Mouse (Mus musculus): ENCODE data around the gene Gtf2e1. TPM values are rescaled to one million over a fixed set of nuclear protein-coding genes. Genes with fewer than 3 reads are reported as not detected.

The Gtf2e1 gene
- polyA plus RNA-seq, 1 experiment from 2014 or later = 24.6 TPM

GRCm38 (mm10) chr16:37532046-37532445 is 7.5 kb downstream of the Gtf2e1 start:
- H3K27me3 ChIP-seq (replicated peaks; ENCODE audit: control insufficient read depth, insufficient read depth, low read length) = no peaks in the 10 kb centered on the region
- ATAC-seq (replicated peaks; ENCODE audit: low FRiP score, low TSS enrichment, low read depth) (no peak), DNase-seq (ENCODE audit: low spot score) (no peak)
- no peak overlapping the region for H3K27ac ChIP-seq (ENCODE audit: low read depth)
- 0 out of 2 replicates have a peak, but pooled peaks cover 4% of the 10 kb centered on the region for H3K4me1 ChIP-seq (replicated peaks; ENCODE audit: control insufficient read depth, insufficient read depth, low read length)
- H3K4me3 ChIP-seq (ENCODE audit: low read depth, low read length) = no peak overlapping the region
- no peak overlapping the region for H3K4me2 ChIP-seq (ENCODE audit: low read length)
- H3K9me3 ChIP-seq (ENCODE audit: control insufficient read depth, low read length) = no peaks in the 10 kb centered on the region
- no peak overlapping the region for H3K9ac ChIP-seq (ENCODE audit: low read length)
- peaks cover 23% of the 10 kb centered on the region for H3K36me3 ChIP-seq (ENCODE audit: control insufficient read depth, insufficient read depth, low read length)
- 96% methylated on average over 1 of the region's 1 CpGs for WGBS

GRCm38 (mm10) chr16:37530170-37530569 is 9.4 kb downstream of the Gtf2e1 start:
- no peak overlapping the region for H3K27ac ChIP-seq (ENCODE audit: low read depth)
- H3K9me3 ChIP-seq (ENCODE audit: control insufficient read depth, low read length) = no peaks in the 10 kb centered on the region
- H3K9ac ChIP-seq (ENCODE audit: low read length) = no peak overlapping the region
- ATAC-seq (replicated peaks; ENCODE audit: low FRiP score, low TSS enrichment, low read depth) (no peak), DNase-seq (ENCODE audit: low spot score) (no peak)
- peaks cover 26% of the 10 kb centered on the region for H3K36me3 ChIP-seq (ENCODE audit: control insufficient read depth, insufficient read depth, low read length)
- no peak overlapping the region for H3K4me2 ChIP-seq (ENCODE audit: low read length)
- H3K4me1 ChIP-seq (replicated peaks; ENCODE audit: control insufficient read depth, insufficient read depth, low read length) = 0 out of 2 replicates have a peak, but pooled peaks cover 4% of the 10 kb centered on the region
- 87% methylated on average over 6 of the region's 6 CpGs for WGBS
- no peaks in the 10 kb centered on the region for H3K27me3 ChIP-seq (replicated peaks; ENCODE audit: control insufficient read depth, insufficient read depth, low read length)
- no peak overlapping the region for H3K4me3 ChIP-seq (ENCODE audit: low read depth, low read length)

- Histone ChIP-seq H3K4me2 (ENCODE audit: low read length) (no peak overlapping the region), H3K36me3 (ENCODE audit: control insufficient read depth, insufficient read depth, low read length) (peaks cover 36% of the 10 kb centered on the region), H3K27ac (ENCODE audit: low read depth) (no peak overlapping the region), H3K4me3 (ENCODE audit: low read depth, low read length) (no peak overlapping the region), H3K4me1 (replicated peaks; ENCODE audit: control insufficient read depth, insufficient read depth, low read length) (no peaks in the 10 kb centered on the region), H3K9me3 (ENCODE audit: control insufficient read depth, low read length) (no peaks in the 10 kb centered on the region), H3K9ac (ENCODE audit: low read length) (no peak overlapping the region), H3K27me3 (replicated peaks; ENCODE audit: control insufficient read depth, insufficient read depth, low read length) (no peaks in the 10 kb centered on the region)
- DNase-seq (ENCODE audit: low spot score) (no peak), ATAC-seq (replicated peaks; ENCODE audit: low FRiP score, low TSS enrichment, low read depth) (no peak)
- 93% methylated on average over 3 of the region's 3 CpGs for WGBS
These were observed 12.8 kb downstream of the Gtf2e1 start for GRCm38 (mm10) chr16:37526688-37527223.

DNA sequence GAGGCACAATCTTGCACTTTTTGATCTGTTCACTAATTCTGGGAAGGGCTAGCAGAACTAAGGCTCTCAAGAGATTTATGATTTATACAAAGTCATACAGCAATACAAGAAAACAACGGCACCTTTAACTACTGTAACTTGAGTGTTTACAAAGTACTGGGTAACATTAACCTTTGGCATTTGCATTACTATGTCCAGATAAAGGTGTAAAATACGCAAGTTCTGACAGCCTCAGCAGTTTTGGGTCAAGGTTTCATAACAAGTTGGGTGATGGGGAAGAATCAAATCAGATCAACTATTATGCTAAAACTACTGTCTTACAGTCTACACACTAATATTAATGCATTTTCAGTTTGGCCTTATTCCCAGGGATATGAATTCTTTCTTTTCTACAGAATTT is 14.5 kb downstream of the Gtf2e1 start:
- H3K27ac ChIP-seq (ENCODE audit: low read depth) = no peak overlapping the region
- H3K4me3 ChIP-seq (ENCODE audit: low read depth, low read length) = no peak overlapping the region
- no peak overlapping the region for H3K9ac ChIP-seq (ENCODE audit: low read length)
- peaks cover 48% of the 10 kb centered on the region for H3K36me3 ChIP-seq (ENCODE audit: control insufficient read depth, insufficient read depth, low read length)
- DNase-seq (ENCODE audit: low spot score) = no peak
- H3K9me3 ChIP-seq (ENCODE audit: control insufficient read depth, low read length) = no peaks in the 10 kb centered on the region
- ATAC-seq (replicated peaks; ENCODE audit: low FRiP score, low TSS enrichment, low read depth) = no peak
- H3K27me3 ChIP-seq (replicated peaks; ENCODE audit: control insufficient read depth, insufficient read depth, low read length) = no peaks in the 10 kb centered on the region
- 85% methylated on average over 2 of the region's 2 CpGs for WGBS
- no peak overlapping the region for H3K4me2 ChIP-seq (ENCODE audit: low read length)
- no peaks in the 10 kb centered on the region for H3K4me1 ChIP-seq (replicated peaks; ENCODE audit: control insufficient read depth, insufficient read depth, low read length)

DNA sequence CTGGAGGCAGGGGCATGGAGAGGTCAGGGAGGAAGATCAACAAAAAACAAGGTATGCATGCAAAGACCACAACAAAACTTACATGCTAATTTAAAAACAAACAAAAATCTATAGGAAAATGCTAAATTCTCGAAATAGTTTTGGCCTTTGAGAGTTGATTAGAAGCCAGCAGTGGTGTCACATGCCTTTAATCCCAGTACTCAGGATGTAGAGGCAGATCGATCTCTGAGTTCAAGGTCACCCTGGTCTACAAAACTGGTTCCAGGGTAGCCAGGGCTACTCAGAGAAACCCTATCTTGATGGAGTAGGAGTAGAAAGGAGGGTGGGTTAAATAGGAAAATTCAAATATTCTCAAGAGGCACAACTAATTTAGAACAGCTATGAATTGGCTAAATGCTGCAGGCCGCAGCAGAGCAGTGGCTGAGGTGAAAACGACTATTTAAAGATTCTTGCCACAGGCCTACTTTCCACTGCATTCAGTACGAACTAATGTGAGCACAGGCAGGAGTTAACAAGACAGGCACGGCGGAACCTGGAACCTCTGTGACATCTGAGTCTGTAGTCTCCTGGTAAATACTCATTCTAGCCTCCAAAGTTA is 17.4 kb downstream of the Gtf2e1 start:
- Histone ChIP-seq H3K9ac (ENCODE audit: low read length) (no peak overlapping the region), H3K27ac (ENCODE audit: low read depth) (no peak overlapping the region), H3K27me3 (replicated peaks; ENCODE audit: control insufficient read depth, insufficient read depth, low read length) (no peaks in the 10 kb centered on the region), H3K4me1 (replicated peaks; ENCODE audit: control insufficient read depth, insufficient read depth, low read length) (no peaks in the 10 kb centered on the region), H3K4me3 (ENCODE audit: low read depth, low read length) (no peak overlapping the region), H3K9me3 (ENCODE audit: control insufficient read depth, low read length) (0 out of 2 replicates have a peak, but pooled peaks cover 2% of the 10 kb centered on the region), H3K36me3 (ENCODE audit: control insufficient read depth, insufficient read depth, low read length) (peaks cover 62% of the 10 kb centered on the region), H3K4me2 (ENCODE audit: low read length) (no peak overlapping the region)
- WGBS = 93% methylated on average over 7 of the region's 7 CpGs
- ATAC-seq (replicated peaks; ENCODE audit: low FRiP score, low TSS enrichment, low read depth) (no peak), DNase-seq (ENCODE audit: low spot score) (no peak)

DNA sequence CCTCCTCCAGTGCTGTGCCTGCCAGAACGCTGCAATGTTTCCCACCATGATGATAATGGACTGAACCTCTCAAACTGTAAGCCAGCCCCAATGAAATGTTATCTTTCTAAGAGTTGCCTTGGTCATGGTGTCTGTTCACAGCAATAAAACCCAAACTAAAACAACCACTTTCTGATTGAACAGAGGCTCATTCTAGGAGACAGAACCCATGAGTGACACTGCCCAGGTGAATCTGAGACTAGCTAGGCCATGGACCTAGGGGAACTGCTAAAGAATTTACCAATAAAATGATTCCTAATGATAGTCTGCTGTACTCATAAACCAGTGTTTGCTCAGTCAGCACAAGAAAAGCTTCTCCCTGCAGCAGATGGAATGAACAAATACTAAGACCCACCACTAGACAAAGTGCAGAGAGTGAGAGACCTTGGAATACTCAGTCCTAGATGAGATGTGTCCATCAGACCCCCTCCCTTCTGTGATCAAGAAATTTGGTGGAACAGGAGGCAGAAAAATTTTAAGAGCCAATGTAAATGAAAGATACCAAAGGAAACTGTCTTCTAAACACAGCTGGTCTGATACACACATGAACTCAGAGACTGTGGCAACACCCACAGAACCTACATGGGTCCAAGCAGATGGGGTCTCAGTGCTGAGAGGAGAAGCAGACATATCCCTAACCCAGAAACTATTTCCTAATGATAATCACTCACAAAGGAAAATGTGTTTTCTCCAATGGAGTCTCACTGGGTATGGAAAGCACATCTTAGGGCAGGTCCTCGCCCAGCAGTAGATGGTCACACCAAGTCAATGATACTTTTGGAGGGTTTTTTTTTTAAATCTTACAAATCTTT is 19.2 kb downstream of the Gtf2e1 start:
- 91% methylated on average over 2 of the region's 2 CpGs for WGBS
- Histone ChIP-seq H3K4me3 (ENCODE audit: low read depth, low read length) (no peak overlapping the region), H3K4me2 (ENCODE audit: low read length) (no peak overlapping the region), H3K9ac (ENCODE audit: low read length) (no peak overlapping the region), H3K27me3 (replicated peaks; ENCODE audit: control insufficient read depth, insufficient read depth, low read length) (no peaks in the 10 kb centered on the region), H3K9me3 (ENCODE audit: control insufficient read depth, low read length) (0 out of 2 replicates have a peak, but pooled peaks cover 2% of the 10 kb centered on the region), H3K4me1 (replicated peaks; ENCODE audit: control insufficient read depth, insufficient read depth, low read length) (no peaks in the 10 kb centered on the region), H3K27ac (ENCODE audit: low read depth) (no peak overlapping the region), H3K36me3 (ENCODE audit: control insufficient read depth, insufficient read depth, low read length) (peaks cover 63% of the 10 kb centered on the region)
- ATAC-seq (replicated peaks; ENCODE audit: low FRiP score, low TSS enrichment, low read depth) (no peak), DNase-seq (ENCODE audit: low spot score) (no peak)

DNA sequence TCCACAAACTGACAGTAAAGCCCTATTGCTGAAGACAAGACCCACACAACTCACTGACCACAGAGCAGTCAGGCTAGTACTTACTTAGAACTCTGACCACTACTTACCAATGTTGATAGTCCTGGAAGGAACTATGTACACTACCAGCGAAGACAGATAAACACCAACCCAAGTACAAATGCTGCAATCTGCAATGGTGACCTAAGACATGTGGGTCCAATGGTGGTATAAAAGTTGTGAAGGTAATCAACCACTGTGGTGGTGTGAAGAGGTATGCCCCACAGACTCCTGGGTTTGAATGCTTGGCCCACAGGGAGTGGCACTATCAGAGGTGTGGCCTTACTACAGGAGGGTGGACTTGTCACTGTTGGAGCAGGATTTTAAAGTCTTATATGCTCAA is 19.9 kb downstream of the Gtf2e1 start:
- no peak overlapping the region for H3K4me2 ChIP-seq (ENCODE audit: low read length)
- ATAC-seq (replicated peaks; ENCODE audit: low FRiP score, low TSS enrichment, low read depth) (no peak), DNase-seq (ENCODE audit: low spot score) (no peak)
- H3K27me3 ChIP-seq (replicated peaks; ENCODE audit: control insufficient read depth, insufficient read depth, low read length) = no peaks in the 10 kb centered on the region
- no peak overlapping the region for H3K9ac ChIP-seq (ENCODE audit: low read length)
- 0 out of 2 replicates have a peak, but pooled peaks cover 2% of the 10 kb centered on the region for H3K9me3 ChIP-seq (ENCODE audit: control insufficient read depth, low read length)
- no peaks in the 10 kb centered on the region for H3K4me1 ChIP-seq (replicated peaks; ENCODE audit: control insufficient read depth, insufficient read depth, low read length)
- H3K4me3 ChIP-seq (ENCODE audit: low read depth, low read length) = no peak overlapping the region
- H3K27ac ChIP-seq (ENCODE audit: low read depth) = no peak overlapping the region
- 85% methylated on average over 1 of the region's 1 CpGs for WGBS
- H3K36me3 ChIP-seq (ENCODE audit: control insufficient read depth, insufficient read depth, low read length) = peaks cover 66% of the 10 kb centered on the region

DNA sequence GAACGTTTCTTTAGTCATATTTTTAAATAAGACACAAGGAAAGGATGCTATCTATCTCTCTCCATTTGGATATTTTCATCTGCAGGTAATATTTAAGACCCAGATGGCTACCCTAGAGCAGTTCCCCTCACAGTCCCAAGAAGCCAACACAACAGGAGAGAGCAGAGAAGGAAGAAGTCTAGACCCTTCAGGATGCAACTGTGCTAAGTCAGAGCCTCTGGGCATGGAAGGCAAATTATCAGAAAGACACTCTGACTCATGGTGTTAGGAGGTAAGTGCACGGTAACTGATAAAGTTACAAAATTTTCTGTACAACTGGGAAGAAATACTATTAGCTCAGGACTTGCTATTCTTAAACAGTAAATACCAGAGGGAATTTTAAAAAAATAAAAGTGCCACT is 20.9 kb downstream of the Gtf2e1 start:
- 78% methylated on average over 2 of the region's 2 CpGs for WGBS
- Histone ChIP-seq H3K4me1 (replicated peaks; ENCODE audit: control insufficient read depth, insufficient read depth, low read length) (no peaks in the 10 kb centered on the region), H3K27me3 (replicated peaks; ENCODE audit: control insufficient read depth, insufficient read depth, low read length) (no peaks in the 10 kb centered on the region), H3K27ac (ENCODE audit: low read depth) (no peak overlapping the region), H3K4me2 (ENCODE audit: low read length) (no peak overlapping the region), H3K9me3 (ENCODE audit: control insufficient read depth, low read length) (0 out of 2 replicates have a peak, but pooled peaks cover 2% of the 10 kb centered on the region), H3K4me3 (ENCODE audit: low read depth, low read length) (no peak overlapping the region), H3K36me3 (ENCODE audit: control insufficient read depth, insufficient read depth, low read length) (peaks cover 61% of the 10 kb centered on the region), H3K9ac (ENCODE audit: low read length) (no peak overlapping the region)
- ATAC-seq (replicated peaks; ENCODE audit: low FRiP score, low TSS enrichment, low read depth) (no peak), DNase-seq (ENCODE audit: low spot score) (no peak)

Measured in intestine, embryonic 14.5 days (tissue).